Mouse (Mus musculus) cerebellum, adult 2 months (tissue): Measurements from ENCODE around the gene Gpatch8.

ENCODE experiments used
- CTCF ChIP-seq: fragments of 200-500 bp; IDR thresholded peaks from 2 replicates; pipeline ENCODE4 v1.5.1; 2011; ENCODE audit warnings: low read depth, mild to moderate bottlenecking, control low read depth, low read length, moderate library complexity, borderline replicate concordance; ENCODE audit not compliant: insufficient read depth
- POLR2A ChIP-seq: fragments of 200-500 bp; IDR thresholded peaks from 2 replicates; pipeline ENCODE4 v1.6.1; 2011; ENCODE audit warnings: low read length, control low read depth, borderline replicate concordance; ENCODE audit not compliant: insufficient read depth

DNA sequence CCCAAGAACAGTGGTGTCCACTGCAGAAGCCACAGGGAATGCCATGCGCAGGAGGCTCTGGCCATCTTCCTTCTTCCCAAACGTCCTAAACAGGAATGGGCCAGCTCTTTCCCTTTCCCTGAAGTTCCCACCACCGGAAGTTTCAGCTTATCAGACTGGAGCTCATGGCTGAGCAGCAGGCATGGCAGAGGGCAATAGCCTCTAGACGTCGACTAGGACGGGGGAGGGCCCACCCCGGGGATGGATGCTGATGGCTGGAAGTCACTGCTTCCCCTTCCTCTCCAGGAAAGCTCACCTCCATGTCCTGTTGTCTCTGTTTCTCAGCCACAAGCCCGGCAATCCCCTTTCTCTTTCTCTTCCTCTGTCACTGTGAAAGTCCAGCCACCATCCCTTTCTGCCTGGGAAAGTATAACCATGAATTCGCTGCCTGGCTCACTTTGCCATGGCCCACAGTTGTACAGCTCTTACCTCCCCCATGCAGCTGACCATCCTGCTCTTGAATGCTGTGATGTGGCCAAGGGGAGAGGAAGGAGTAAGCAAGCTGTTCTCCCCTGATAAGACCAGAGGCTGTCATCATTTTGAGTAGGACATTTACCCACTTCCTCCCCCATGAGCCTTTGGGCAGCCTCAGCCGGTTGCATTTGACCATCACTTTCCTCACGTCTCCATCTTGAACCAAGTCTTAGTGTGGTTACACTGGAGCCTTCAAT, 86.4 kb downstream of the Gpatch8 start, which contains the start of gene Itga2b:
- TF ChIP-seq CTCF (no peak), POLR2A (no peak)
